Mouse (Mus musculus) left cerebral cortex, postnatal 25 days (tissue): ENCODE measurements at regions not wholly inside any gene's neighbourhood (a gene's known extent, or its start where the extent isn't known, plus 50 kb on each side); places are given as distances from the start of the nearest gene placed in this dataset.

Source experiments
- DNase-seq, 2 experiments: peaks; one replicate each; pipeline ENCODE4 v3.0.0; 2022; ENCODE audit warnings: low spot score in 2 of 2, mixed read lengths in 1 of 2
- intact Hi-C: fragments of 180-260 bp; cut with DNase I; formaldehyde crosslinking; loops from one replicate; pipeline ENCODE4 v1.15.1; 2025

DNA sequence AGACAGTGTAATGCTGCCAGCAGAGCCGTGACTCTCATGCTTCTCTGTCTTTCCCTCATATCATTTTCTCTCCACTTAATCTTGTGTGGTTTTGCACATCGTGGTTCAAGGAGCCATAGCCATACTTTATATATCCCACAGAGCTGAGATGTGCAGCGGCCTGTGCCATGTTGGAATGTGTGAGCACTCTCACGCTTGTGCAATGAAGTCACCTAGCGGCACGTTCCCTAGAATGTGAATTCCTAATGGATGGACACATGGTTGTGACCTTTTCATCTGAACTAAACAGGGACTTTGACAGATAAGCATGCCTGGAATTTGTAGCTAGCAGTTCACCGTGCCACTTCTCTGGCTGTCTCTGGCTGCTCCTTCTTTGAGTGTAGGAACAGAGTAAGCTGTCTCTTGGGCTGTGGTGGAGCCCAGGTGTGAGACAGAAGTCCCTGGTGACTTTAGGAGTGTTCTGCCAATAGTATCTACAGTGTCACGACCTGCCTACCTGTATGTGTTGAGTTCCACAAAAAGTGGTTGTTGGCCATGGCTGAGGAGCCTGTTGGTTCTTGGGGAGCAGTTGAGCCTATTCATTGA is 129.0 kb downstream of the Bod1 start:
- no peak for DNase-seq
- intact Hi-C loops = no loop called here

DNA sequence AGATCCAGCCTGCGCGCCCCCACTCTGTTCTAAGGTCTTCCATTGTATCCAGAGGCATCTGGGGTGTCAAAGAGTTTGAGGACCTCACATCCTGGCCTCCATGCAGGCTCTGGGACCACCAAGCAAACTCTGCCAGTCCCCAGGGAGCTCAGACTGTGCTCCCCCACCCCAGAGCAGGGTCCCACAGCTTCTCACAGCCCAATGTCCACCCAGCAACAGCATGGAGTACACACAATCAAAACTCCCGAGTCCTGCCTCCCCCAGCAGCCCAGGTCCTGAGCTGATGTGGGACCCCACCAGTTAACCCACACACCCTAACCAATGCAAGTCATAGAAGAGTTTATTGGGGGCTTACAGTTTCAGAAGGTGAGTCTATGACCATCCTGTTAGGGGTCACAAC is 130.3 kb downstream of the Bod1 start:
- intact Hi-C loops = no loop called here
- no peak for DNase-seq

GRCm38 (mm10) chr11:31540816-31541215 is 130.9 kb downstream of the Bod1 start:
- intact Hi-C loops = no loop called here
- no peak for DNase-seq

- no peak for DNase-seq
- intact Hi-C loops = no loop called here
Observed at GRCm38 (mm10) chr11:31531416-31531815, 140.3 kb downstream of the Bod1 start.

- intact Hi-C loops = no loop called here
- no peak for DNase-seq
Observed at GRCm38 (mm10) chr11:31530851-31531250, 140.8 kb downstream of the Bod1 start.

DNA sequence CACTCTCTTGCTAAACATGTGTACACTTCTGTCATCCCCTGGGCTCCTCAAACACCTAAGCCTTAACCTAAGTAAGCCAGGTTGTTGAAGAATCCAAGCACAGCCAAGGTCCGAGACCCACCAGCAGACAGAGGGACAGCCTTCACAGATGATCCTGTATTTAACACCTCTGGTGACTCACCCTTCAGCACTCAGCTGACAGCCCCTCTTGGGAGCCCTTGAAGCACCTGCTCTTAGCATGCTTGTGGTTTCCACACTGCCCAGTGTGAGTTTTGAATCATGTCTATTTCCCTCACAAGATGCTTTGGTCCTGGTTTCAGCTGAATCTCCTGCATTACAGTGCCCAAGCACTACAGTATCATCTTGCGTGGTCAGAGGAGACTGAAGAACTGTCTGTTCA is 142.0 kb downstream of the Bod1 start:
- intact Hi-C loops = no loop called here
- no peak for DNase-seq

GRCm38 (mm10) chr11:31524708-31525107 is 147.0 kb downstream of the Bod1 start:
- intact Hi-C loops = no loop called here
- DNase-seq = no peak

DNA sequence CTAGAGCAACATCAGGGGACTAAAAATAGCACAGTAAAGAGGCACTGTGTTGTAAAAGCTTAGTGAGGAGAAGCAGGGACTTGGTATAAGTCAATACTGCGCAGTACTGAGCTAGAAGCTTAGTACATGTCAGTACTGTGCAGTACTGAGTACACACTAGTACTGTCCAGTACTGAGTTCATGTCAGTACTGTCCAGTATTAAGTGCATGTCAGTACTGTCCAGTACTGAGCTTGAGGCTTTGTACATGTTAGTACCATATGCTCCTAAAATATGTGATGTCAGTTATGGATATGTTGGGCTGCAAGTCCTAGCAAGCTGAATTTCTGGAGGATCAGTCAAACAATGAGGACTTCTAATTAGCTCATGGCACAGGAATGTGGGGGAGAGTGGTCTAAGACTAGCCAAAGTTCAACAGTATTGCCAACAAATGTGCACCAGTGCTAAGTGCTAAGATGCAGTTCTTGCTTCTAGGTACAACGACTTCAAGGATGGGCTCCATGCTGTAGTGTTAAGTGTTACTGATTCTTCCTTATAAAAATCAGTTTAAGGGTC is 147.5 kb downstream of the Bod1 start:
- no peak for DNase-seq
- intact Hi-C loops = no loop called here

DNA sequence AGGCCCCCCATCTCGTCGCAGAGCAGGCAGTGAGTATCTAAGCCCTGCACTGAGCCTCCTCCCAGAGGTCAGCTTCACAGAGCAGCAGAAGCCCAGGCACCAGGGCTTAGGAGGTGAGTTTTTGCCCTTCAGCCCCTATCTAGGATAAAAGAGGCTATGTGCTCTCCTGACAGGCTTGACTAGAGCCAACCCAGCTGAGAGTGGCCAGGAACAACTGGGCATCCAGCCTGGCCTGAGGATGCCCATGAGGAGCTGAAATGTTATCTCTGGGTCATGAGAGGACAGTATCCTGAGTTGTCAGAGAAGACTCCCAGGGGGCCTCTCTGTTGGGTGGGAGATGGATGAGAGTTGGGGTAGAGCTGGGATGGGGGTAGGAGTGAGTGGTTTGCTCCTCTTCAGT is 149.6 kb downstream of the Bod1 start:
- intact Hi-C loops = no loop called here
- no peak for DNase-seq

DNA sequence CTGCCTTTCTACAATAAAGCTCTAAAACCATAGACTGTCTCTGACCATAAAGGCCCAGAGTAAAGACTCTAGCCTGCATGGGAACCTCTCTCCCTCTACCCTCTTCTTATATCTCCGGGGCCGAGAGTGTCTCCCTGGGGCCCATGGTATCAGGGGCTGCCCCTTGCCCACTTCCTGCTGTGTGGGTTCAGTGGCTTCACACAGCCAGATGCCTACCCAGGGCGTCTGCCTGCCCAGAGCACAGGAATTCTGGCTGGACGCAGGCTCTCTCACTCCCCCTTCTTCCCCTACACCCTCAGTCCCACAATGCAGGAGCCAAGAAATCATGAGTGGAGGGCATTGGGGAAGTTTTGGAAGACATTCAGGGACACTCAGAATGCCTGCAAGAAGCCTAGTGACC is 150.8 kb downstream of the Bod1 start:
- no peak for DNase-seq
- intact Hi-C loops = no loop called here

DNA sequence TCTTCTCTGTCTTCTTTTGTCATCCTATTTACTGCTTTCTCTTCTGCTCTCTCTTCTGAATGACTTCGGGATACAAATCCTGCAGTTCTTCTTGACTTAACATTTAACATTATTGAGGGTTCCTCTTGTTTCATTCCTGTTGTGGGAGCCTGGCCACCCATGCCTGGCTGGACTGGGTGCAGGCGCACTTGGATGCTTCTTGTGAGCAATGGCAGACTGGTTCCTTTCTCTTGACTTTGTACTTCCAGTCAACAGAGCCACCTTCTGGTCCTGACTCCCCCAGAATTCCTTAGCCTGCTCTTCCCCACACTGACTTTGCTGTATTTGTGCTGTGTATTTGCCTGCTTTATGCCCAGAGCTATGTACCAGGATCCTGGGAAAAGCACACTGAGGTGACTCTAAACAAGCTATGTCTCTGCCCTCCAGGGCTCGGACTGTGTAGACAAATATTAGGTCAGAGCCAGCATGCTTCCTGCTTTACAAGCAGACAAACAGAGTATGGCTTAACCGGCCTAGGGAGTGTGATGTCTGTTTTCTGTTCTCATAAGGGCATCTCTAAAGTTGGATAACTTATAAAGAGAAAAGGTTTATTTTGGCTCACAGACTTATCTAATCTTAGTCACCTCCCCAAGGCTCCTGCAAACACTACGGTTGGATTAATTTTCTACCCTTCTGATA is 133.5 kb upstream of the Stc2 start:
- intact Hi-C loops = no loop called here
- no peak for DNase-seq

DNA sequence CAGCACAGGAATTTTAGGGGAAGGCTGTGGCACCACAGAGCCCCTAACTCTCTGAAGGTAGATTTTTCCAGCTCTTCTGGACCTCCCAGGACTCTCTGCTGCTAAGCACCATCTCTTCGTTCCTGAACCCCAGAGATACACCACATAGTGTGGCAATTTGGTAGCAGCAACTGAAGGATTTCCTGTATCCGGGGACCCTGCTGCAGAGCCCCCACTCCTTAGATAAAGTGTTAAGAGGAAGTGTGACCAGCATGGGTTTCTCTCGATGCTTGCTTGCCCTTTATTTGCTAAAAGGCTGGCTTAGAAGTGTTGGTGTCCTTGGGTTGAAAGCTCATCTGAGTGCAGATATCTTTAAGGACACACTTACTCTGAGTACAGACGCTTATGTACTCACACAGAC is 115.6 kb upstream of the Stc2 start:
- DNase-seq = no peak
- intact Hi-C loops = no loop called here

DNA sequence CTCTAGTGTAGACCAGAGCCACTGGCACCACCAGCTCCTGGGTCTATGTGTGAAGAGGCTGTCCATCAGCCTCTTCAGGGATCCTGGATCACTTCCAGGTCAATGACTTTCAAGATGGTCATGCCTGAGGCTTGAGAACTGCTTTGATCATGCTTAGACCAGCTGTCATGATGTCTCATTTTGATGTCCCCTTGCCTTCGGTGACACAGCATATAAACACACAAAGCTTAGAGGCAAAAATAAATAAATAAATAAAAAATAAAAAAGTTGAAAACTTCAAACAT is 111.1 kb upstream of the Stc2 start:
- no peak for DNase-seq
- intact Hi-C loops = no loop called here

DNA sequence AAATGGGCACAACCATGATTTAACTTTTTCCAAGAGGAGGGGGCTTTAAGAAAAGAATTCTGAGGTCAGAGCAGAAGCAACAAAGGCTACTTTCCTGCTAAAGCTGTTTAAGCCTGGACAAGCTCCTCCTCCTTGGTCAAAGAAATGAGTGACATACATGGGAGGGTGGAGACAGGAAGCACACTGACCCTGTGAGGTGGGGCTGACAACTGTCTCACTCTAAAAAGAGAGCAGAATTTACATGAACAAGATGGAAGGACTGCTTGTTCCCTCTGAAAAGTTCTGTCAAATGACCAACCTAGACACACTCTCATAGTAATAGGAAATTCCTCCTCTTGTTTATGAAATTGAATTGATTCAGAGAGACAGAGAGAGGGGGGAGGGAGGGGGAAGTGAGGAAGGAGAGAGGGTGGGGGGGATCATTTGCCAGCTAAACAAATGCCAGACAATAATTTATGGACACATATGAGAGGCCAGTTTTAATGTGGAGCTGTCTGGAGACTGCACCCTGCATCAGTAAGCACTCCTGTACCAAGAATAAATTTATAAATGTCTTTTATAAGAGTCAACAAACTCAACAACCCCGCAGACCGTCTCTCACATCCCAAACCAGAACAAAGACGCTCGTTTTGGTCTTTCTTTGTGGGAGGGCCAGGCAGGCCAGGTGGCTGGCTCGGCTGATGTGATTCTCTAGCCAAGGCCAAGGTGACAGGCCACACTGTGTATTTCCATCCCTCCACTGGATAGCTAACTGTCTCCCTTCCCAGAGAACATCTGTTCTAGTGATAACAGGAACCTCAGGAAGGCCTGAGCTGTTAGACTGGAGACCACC is 110.6 kb upstream of the Stc2 start:
- DNase-seq = no peak
- intact Hi-C loops = no loop called here

- intact Hi-C loops = no loop called here
- no peak for DNase-seq
Observed at GRCm38 (mm10) chr11:31477763-31478162, 107.9 kb upstream of the Stc2 start.

DNA sequence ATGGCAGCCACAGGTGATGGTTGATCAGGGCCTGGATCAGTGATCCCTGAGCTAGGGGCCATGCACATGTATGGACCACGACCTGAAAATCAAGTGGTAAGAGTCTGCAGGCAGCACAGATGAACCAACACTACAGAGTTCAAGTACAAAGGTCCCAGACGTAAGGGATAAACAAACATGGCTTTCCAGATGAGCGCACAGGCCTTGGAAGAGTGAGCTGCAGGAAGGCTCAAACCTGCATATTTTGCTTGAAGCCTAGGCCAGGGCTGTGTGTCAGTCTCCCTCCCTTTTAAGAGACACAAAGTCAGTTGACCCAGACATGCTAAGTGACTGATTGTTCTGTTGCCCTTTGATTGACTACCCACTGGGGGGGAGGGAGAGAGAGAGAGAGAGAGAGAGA is 107.2 kb upstream of the Stc2 start:
- no peak for DNase-seq
- intact Hi-C loops = no loop called here

DNA sequence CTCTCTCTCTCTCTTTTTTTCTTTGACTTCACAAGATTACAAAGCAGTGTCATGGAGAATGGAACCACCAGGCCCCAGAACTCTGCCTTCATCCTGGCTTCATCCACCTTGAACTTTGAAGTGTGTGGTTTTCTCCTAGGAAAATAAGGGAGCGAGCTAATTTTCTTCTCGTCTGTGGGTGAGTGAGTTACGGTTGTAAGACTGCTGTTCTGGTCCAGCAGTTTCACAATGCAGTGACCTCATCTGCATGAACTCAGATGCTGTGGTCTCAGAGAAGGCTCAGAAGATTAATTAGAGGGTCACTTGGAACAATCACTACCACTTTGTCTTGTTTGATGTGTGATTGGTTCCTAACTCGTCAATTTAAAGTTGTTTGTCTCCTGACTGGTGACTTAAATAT is 103.1 kb upstream of the Stc2 start:
- intact Hi-C loops = no loop called here
- DNase-seq = no peak

DNA sequence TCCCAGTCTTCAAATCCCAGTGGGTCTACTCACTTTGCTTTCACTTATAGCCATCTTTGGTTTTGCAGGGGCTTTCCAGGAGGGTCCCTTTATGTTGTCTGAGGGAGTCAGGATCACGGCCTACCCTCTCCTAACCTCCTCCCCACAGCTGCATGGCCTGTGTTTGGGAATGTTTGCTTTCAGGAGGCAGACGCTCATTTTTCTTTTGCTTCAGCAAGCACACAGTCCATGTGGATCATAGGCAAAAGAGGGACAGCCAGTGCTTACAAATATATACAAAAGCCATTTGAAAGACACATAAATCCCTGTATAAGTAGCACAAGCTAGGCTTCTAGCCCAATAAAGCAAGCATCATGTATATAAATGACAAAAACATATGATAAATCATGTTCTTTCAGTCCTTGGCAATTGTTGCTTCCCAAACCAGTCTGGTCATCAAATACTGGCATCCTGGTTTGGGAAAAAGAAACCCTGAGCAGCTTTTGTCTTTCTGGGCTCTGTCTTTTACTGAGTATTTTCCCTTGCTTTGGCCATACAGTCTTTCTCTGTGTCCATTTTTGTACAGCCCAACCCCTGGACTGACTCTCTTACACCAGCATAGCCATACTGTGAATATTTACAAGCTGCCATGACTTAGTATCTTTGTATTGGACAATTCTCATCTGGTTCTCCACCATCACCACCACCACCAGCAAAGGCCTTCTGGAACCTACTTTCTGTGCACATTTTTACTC is 101.0 kb upstream of the Stc2 start:
- no peak for DNase-seq
- intact Hi-C loops = no loop called here

- intact Hi-C loops = no loop called here
- DNase-seq = no peak
Observed at GRCm38 (mm10) chr11:31464844-31465243, 95.0 kb upstream of the Stc2 start.

GRCm38 (mm10) chr11:31462440-31462839 is 92.6 kb upstream of the Stc2 start:
- no peak for DNase-seq
- intact Hi-C loops = no loop called here
